Mouse (Mus musculus) spleen, postnatal 14 days (tissue): Measurements from ENCODE around the gene Dkk3.

ENCODE experiments used
- DNase-seq, 2 experiments: peaks; one replicate each; pipeline ENCODE4 v3.0.0; 2021 to 2022; ENCODE audit warnings: low spot score in 2 of 2

The Dkk3 gene

DNA sequence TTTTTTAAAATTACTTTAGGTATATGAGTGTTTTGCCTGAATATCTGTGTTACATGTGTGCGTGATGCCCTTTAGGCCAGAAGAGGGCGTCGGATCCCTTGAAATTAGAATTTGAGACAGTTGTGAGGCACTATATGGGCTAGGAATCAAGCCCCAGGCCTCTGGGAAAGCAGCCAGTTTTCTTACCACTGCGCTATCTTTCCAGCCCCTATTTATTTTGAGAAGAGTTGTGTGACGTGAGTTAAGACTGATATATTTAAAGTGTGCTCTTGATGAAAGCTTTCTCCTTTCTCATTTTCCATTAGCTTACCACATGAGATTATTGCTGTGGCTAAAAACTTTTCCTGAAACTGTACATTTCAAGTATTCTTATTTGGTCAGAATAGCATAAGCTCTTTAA lies 84.0 kb downstream of the Dkk3 start:
- DNase-seq, result no peak
